Mouse (Mus musculus) heart, embryonic 16.5 days (tissue): ENCODE results near the gene Trim27. TPM values are rescaled to one million over a fixed set of nuclear protein-coding genes. Genes with fewer than 3 reads are reported as not detected.

ENCODE experiments used
- ATAC-seq: fragments of 200-750 bp; cut with Nextera tagmentation; replicated peaks from 2 replicates; pipeline ENCODE4 v1.8.0; 2017; ENCODE audit warnings: moderate number of reproducible peaks; ENCODE audit not compliant: insufficient read depth, low FRiP score; ENCODE audit errors: extremely low read depth
- H3K27ac ChIP-seq: fragments of 300-500 bp; sonication (generic); 2 replicates; pipeline ENCODE4 v1.5.1; 2014; ENCODE audit warnings: mild to moderate bottlenecking, low read length, control low read depth, moderate library complexity
- H3K27me3 ChIP-seq: fragments of 300-500 bp; sonication (generic); 2 replicates; pipeline ENCODE4 v1.6.1; 2014; ENCODE audit warnings: low read length, mixed read lengths; ENCODE audit not compliant: control insufficient read depth, insufficient read depth
- H3K36me3 ChIP-seq: fragments of 300-500 bp; sonication (generic); 2 replicates; pipeline ENCODE4 v1.6.1; 2014; ENCODE audit not compliant: control insufficient read depth, insufficient read depth
- H3K4me1 ChIP-seq: fragments of 300-500 bp; sonication (generic); 2 replicates; pipeline ENCODE4 v1.6.1; 2014; ENCODE audit warnings: low read length, mixed read lengths; ENCODE audit not compliant: control insufficient read depth, insufficient read depth
- H3K4me2 ChIP-seq: fragments of 300-500 bp; sonication (generic); 2 replicates; pipeline ENCODE4 v1.6.1; 2014; ENCODE audit warnings: low read depth, mild to moderate bottlenecking, control low read depth, low read length
- H3K4me3 ChIP-seq: fragments of 300-500 bp; sonication (generic); 2 replicates; pipeline ENCODE4 v1.5.1; 2014; ENCODE audit warnings: mild to moderate bottlenecking, control low read depth, low read length
- H3K9ac ChIP-seq: fragments of 300-500 bp; sonication (generic); 2 replicates; pipeline ENCODE4 v1.6.1; 2014; ENCODE audit warnings: low read length, control low read depth
- H3K9me3 ChIP-seq: fragments of 300-500 bp; sonication (generic); replicated peaks from 2 replicates; pipeline ENCODE4 v1.6.1; 2016; ENCODE audit warnings: low read length; ENCODE audit not compliant: control insufficient read depth
- WGBS: fragments of 180-500 bp; shearing (Covaris S2); extraction: QIAGEN DNeasy Blood & Tissue Kit; methylation state at CpG from one replicate; pipeline ENCODE4 v1.1.7; 2014; 5-methylcytosine and 5-hydroxymethylcytosine counted together
- polyA plus RNA-seq: library from polyadenylated mRNA; unstranded; fragments of >200 nt; fragmentation: Nextera tagmentation; extraction: Ambion mirVana; gene quantifications from 2 replicates; pipeline ENCODE4 v1.2.1, GENCODE M21; 2015

The Trim27 gene
- polyA plus RNA-seq, 1 experiment from 2014 or later = 72.8 TPM

- Histone ChIP-seq H3K27ac (peak overlapping the region; percentile 62), H3K4me3 (peak overlapping the region; percentile 77), H3K4me2 (peak overlapping the region; percentile 94), H3K9ac (peak overlapping the region; percentile 46; the same call in 1 of the 2 replicates), H3K4me1 (peaks cover 15% of the 10 kb centered on the region), H3K27me3 (no peaks in the 10 kb centered on the region), H3K9me3 (no peaks in the 10 kb centered on the region), H3K36me3 (no peaks in the 10 kb centered on the region)
- peak; percentile 74 for ATAC-seq
- WGBS = under 1% methylated on average over 39 of the region's 39 CpGs
These were observed 9.4 kb upstream of the Trim27 start for GRCm38 (mm10) chr13:21169657-21170430.

DNA sequence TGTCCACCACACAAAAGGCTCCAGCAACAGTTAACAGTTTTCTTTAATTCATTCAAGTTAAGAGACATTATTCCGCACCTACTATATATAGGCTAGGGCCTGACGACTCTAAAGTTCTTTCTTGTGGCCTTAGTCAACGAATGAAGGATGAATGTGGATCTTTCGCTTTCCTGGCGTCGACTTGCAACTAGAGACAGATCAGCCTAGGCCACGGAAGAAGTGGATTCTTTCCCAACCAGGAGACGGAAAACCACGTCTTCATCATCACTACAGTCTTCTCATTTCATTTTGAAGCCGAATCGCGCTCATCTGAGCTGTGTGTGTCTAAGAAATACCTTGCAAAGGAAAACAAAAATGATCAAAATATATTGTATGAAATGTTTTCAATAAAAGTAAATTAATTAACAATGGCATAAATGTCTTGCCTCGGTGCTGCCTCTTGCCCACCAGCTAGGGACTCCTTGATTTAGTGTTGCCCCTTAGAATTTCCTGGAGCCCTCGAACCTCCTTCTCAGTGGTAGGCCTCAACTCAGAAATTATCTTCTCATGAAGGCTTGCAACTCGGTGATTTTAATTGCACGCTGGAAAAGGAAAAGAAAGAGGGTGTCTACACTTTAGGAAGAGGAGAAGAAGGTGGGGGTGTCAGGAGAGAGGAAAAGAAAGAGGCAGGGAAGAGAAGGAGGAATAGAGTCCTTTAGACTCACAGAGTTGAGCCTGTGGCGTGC lies 8.7 kb upstream of the Trim27 start:
- peak overlapping the region; percentile 51; the same call in 1 of the 2 replicates for H3K9ac ChIP-seq
- H3K4me3 ChIP-seq = peak overlapping the region; percentile 66
- no peak for ATAC-seq
- peaks cover 15% of the 10 kb centered on the region for H3K4me1 ChIP-seq
- H3K27ac ChIP-seq = no peak overlapping the region
- H3K9me3 ChIP-seq = no peaks in the 10 kb centered on the region
- WGBS = 57% methylated on average over 17 of the region's 17 CpGs
- H3K27me3 ChIP-seq = no peaks in the 10 kb centered on the region
- peak overlapping the region; percentile 94 for H3K4me2 ChIP-seq
- no peaks in the 10 kb centered on the region for H3K36me3 ChIP-seq

GRCm38 (mm10) chr13:21171156-21171530 lies 8.1 kb upstream of the Trim27 start:
- WGBS = 12% methylated on average over 15 of the region's 15 CpGs
- H3K9ac ChIP-seq = peak overlapping the region; percentile 51; the same call in 1 of the 2 replicates
- no peak for ATAC-seq
- peaks cover 15% of the 10 kb centered on the region for H3K4me1 ChIP-seq
- peak overlapping the region; percentile 66 for H3K4me3 ChIP-seq
- H3K36me3 ChIP-seq = no peaks in the 10 kb centered on the region
- 0 out of 2 replicates have a peak overlapping the region, but pooled peaks have one; percentile 31 for H3K27ac ChIP-seq
- H3K4me2 ChIP-seq = peak overlapping the region; percentile 85
- H3K27me3 ChIP-seq = no peaks in the 10 kb centered on the region
- H3K9me3 ChIP-seq = no peaks in the 10 kb centered on the region

- WGBS = 0% methylated on average over 12 of the region's 12 CpGs
- H3K27ac ChIP-seq = no peak overlapping the region
These were observed 7.6 kb upstream of the Trim27 start for GRCm38 (mm10) chr13:21171600-21172150.

GRCm38 (mm10) chr13:21172241-21173027 lies 6.8 kb upstream of the Trim27 start:
- peak overlapping the region; percentile 58 for H3K4me3 ChIP-seq
- peak; percentile 55 for ATAC-seq
- H3K9ac ChIP-seq = peak overlapping the region; percentile 65
- H3K9me3 ChIP-seq = no peaks in the 10 kb centered on the region
- H3K27me3 ChIP-seq = no peaks in the 10 kb centered on the region
- H3K36me3 ChIP-seq = no peaks in the 10 kb centered on the region
- peaks cover 15% of the 10 kb centered on the region for H3K4me1 ChIP-seq
- H3K27ac ChIP-seq = peak overlapping the region; percentile 75
- under 1% methylated on average over 16 of the region's 16 CpGs for WGBS
- peak overlapping the region; percentile 85 for H3K4me2 ChIP-seq

More at GRCm38 (mm10) chr13:21171600-21172150, 7.6 kb upstream of the Trim27 start:
- no peaks in the 10 kb centered on the region for H3K27me3 ChIP-seq
- peak overlapping the region; percentile 85 for H3K4me2 ChIP-seq
- H3K9ac ChIP-seq = peak overlapping the region; percentile 65
- peak overlapping the region; percentile 66 for H3K4me3 ChIP-seq
- no peaks in the 10 kb centered on the region for H3K36me3 ChIP-seq
- no peaks in the 10 kb centered on the region for H3K9me3 ChIP-seq
- H3K4me1 ChIP-seq = peaks cover 15% of the 10 kb centered on the region
- no peak for ATAC-seq

GRCm38 (mm10) chr13:21173072-21173471 lies 6.2 kb upstream of the Trim27 start:
- Histone ChIP-seq H3K27ac (peak overlapping the region; percentile 75), H3K9me3 (no peaks in the 10 kb centered on the region), H3K27me3 (no peaks in the 10 kb centered on the region), H3K36me3 (no peaks in the 10 kb centered on the region), H3K4me1 (peaks cover 15% of the 10 kb centered on the region), H3K4me2 (peak overlapping the region; percentile 85), H3K9ac (peak overlapping the region; percentile 65), H3K4me3 (peak overlapping the region; percentile 58)
- peak; percentile 34; the same call in 1 of the 2 replicates for ATAC-seq
- under 1% methylated on average over 11 of the region's 11 CpGs for WGBS

- no peak overlapping the region for H3K4me2 ChIP-seq
- no peak for ATAC-seq
- H3K36me3 ChIP-seq = no peaks in the 10 kb centered on the region
- no peaks in the 10 kb centered on the region for H3K9me3 ChIP-seq
- no peak overlapping the region for H3K27ac ChIP-seq
- H3K9ac ChIP-seq = no peak overlapping the region
- 77% methylated on average over 11 of the region's 11 CpGs for WGBS
- H3K4me1 ChIP-seq = peaks cover 21% of the 10 kb centered on the region
- H3K27me3 ChIP-seq = no peaks in the 10 kb centered on the region
- no peak overlapping the region for H3K4me3 ChIP-seq
These were observed 2.5 kb upstream of the Trim27 start for GRCm38 (mm10) chr13:21176733-21177132.

- H3K4me3 ChIP-seq = no peak overlapping the region
- 55% methylated on average over 5 of the region's 5 CpGs for WGBS
- H3K9ac ChIP-seq = no peak overlapping the region
- H3K36me3 ChIP-seq = no peaks in the 10 kb centered on the region
- no peaks in the 10 kb centered on the region for H3K27me3 ChIP-seq
- no peaks in the 10 kb centered on the region for H3K9me3 ChIP-seq
- ATAC-seq = no peak
- H3K4me2 ChIP-seq = no peak overlapping the region
- peaks cover 27% of the 10 kb centered on the region for H3K4me1 ChIP-seq
- H3K27ac ChIP-seq = no peak overlapping the region
These were observed 1.6 kb upstream of the Trim27 start for GRCm38 (mm10) chr13:21177657-21178056.
